Mouse (Mus musculus) ovary, postnatal 14 days (tissue): ENCODE results near the gene C1ra.
A peak's percentile ranks its signal among the peaks of the same experiment; 100 is the strongest.
"Not testable (repeated sequence)": the region's sequence is repeated elsewhere in the genome, so short reads cannot be mapped to it uniquely, and the experiment has no call there.

Source experiments
- DNase-seq: peaks from one replicate; pipeline ENCODE4 v3.0.0; 2022; ENCODE audit warnings: low spot score

Gene C1ra

DNA sequence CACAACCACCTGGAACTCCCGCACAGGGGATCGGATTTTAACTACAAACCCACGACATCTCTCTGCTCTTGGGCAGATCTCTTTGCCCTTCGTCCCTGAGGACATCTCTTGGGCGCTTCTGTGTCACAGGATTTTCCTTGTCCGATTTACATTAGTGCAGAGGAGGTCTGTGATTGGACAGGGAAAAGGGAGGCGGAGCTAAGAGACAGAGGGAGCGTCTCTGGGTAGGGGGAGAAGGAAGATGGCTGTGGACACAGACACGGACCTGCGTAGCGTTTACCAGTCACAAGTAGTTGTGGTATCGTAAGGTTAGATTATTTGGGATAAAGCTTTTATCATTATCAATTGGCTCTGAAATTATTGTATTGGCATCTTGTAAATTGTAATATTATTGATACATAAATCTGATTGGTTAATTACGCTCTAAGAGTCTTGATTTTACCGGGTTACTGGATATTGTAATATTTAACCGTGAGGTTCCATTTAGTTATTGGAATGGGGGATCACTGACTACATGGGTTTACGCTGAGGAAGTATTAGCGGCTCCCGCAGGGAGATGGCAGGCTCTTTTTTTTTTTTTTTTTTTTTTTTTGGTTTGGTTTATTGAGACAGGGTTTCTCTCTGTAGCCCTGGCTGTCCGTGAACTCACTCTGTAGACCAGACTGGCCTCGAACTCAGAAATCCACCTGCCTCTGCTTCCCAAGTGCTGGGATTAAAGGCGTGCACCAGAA, 26.6 kb upstream of the C1ra start:
- DNase-seq, result no peak

- no peak for DNase-seq
Measured at GRCm38 (mm10) chr6:124487509-124487908, 24.7 kb upstream of the C1ra start.

GRCm38 (mm10) chr6:124488952-124489351, 23.3 kb upstream of the C1ra start:
- DNase-seq, result no peak

DNA sequence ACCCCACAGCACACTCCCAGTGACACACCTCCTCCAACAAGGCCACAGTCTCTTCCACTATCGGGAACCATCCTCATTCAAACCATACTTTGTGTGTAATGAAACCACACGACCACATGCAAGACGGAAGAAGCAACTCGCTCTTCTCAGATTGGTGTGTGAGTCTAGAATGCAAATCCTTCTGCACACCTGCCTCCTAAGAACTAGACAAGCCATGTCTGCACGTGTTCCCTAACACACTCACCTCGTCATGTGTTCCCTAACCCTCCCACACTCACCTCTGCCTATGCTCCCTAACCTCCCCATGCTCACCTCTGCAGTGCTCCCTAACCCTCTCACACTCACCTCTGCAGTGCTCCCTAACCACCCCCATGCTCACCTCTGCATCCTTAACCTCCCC, 20.8 kb upstream of the C1ra start:
- DNase-seq, result no peak

GRCm38 (mm10) chr6:124492842-124493561, 19.2 kb upstream of the C1ra start, which contains the start of gene C1rl:
Gene C1rl, plus strand, starts transcription at chr6:124493113.
- peak; percentile 80 for DNase-seq

DNA sequence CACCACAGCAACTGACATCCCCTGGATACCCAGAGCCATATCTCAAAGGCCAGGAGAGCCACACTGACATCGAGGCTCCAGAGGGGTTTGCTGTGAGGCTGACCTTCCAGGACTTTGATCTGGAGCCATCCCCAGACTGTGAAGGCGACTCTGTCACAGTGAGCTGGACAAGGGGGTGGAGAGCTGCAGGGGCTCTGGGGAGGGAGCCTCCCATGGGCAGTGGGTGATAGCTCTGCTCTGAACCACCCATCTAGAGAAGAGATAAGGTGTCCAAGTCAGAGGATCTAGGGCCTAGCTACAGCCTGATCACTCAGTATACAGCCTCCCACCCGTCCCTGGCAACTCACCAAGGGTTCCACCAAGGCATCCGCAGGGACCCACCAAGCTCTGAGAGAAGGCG, 18.3 kb upstream of the C1ra start:
- no peak for DNase-seq

DNA sequence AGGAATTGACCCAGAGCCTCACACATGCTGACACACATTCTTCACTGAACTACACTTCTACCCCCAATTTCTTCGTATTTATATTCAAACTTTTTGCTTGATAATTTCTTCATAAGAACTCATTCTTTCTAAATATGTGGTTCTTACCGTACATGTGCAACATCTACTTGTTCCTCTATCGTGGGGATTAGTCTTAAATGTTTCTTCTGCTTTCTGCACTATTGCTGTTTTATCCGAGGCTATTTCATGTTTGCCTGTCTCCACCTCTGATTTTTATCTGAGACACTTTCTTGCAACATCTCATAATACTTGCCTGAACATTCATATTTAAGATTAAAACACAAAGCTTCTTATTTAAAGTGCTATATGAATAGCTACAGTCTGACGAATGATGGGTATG, 16.2 kb upstream of the C1ra start:
- DNase-seq, result no peak

GRCm38 (mm10) chr6:124499914-124500566, 12.2 kb upstream of the C1ra start:
- DNase-seq, result no peak

DNA sequence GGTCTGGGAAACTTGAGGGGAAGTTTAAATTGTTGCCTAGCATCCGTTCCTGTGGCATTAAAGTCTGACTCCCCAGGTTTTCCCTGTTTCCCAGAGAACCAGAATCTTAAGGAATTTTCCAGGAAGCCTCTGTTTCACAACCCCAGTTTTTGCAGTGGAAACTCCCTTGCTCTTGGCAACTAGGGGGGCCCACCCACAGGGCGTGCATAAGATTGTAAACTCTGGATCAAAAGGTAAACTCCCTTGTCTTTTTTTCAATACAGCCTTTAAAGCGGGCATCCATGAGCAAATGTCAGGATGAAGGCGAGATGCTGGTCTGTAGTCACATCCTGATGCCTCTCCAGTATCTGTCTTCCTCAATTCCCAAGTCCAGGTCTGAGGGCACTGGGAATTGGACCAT, 10.7 kb upstream of the C1ra start:
- DNase-seq, result no peak

GRCm38 (mm10) chr6:124502021-124502420, 10.2 kb upstream of the C1ra start:
- DNase-seq, result no peak

DNA sequence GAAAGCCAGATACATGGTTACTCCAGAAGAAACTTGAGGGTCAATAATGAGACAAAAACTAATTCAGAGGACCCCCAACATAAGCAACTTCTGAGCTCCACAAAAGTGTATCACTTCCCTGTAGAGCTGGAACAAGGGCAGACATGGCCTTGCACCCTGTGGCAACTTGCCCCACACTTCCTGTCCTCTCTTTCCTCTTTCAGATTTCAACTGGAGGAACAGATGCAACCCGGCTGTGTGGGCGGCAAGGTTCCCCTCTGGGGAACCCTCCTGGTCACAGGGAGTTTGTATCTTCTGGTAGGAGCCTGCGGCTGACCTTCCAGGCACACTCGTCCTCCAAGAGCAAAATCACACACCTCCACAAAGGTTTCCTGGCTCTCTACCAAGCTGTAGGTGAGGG, 7.2 kb upstream of the C1ra start:
- no peak for DNase-seq

GRCm38 (mm10) chr6:124506991-124507390, 5.2 kb upstream of the C1ra start:
- no peak for DNase-seq

DNA sequence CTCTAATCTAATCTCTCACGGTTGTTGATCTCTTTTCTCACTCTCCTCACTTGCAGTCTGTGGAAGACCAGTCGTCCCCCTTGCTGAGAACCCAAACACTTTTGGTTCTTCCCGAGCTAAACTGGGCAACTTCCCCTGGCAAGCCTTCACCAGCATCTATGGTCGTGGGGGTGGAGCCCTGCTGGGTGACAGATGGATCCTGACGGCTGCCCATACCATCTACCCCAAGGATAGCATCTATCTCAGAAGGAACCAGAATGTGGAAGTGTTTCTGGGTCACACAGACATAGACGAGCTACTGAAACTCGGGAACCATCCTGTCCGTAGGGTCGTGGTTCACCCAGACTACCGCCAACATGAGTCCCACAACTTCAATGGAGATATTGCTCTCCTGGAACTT, 3.9 kb upstream of the C1ra start:
- DNase-seq, result no peak

GRCm38 (mm10) chr6:124509192-124509591, 3.0 kb upstream of the C1ra start:
- DNase-seq, result not testable (repeated sequence)

DNA sequence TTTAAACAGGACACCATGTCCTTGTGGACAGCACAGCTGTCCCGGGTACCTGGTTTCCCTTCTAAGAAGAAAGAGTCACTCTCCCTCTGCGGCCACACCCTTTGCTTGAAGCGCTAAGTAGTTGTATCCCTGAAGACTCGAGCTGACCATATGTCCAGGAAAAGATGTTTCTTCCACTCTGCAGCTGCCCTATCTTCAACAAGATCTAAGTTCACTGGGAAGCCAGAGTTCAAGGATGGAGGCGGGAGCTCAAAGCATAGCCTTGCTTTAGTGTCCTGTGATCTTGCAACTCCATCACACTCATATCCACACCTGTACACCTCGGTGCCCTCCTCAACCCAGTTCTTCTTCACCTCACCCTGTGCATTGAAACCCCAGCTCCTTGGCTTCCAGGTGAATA, 269 bp upstream of the C1ra start:
- no peak for DNase-seq

- not testable (repeated sequence) for DNase-seq
Measured at GRCm38 (mm10) chr6:124517733-124518132, 5.5 kb downstream of the C1ra start.

DNA sequence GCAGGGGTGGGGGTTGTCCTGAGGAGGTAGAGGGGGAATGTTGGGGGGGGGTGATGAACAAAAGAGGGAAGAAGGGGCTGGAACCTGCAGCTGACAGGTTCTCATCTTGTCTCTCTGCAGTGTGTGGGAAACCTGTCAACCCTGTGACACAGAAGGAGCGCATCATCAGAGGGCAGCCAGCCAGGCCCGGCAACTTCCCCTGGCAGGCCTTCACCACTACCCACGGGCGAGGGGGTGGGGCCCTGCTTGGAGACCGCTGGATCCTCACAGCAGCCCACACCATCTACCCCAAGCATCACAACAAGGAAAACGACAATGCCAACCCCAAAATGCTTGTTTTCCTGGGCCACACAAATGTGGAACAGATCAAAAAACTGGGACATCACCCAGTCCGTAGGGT, 9.9 kb downstream of the C1ra start:
- DNase-seq, result not testable (repeated sequence)

DNA sequence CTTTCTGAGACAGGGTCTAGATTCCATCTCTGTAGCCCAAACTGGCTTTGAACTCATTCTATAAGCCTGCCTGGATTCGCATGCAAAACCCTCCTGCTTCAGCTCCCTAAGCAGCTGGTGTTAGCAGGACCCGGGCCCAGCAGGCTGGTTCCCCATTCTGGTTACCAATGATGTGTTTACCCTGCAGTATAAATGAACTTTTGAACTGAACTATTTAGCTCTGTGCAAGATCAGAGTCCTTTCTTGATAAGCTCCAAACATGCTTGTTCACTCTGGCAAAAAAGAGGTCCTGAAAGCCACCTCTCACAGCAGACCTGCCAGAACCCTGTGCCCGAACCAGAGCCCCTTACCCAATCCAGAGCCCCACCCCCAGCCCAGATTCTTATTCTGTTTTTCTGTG, 15.7 kb downstream of the C1ra start:
- DNase-seq, result no peak

DNA sequence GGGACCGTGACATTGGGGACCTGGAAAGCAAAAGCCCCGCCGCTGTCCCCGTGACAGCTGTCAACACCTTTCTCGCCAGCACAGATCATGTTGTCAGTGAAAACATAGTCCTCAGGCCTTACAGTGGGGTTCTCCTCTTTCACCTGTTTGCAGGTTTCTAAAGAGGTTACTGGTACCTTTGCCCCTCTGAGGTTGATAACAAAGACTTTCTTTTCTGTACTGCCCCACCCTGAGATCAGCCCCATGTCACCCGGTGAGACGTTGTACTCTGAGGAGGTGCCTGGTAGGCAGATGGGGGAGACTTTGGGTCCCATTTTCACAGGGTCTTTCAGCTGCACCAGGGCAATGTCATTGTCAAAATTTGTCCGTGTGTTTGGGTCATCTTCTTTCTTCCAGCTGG, 18.9 kb downstream of the C1ra start:
- DNase-seq, result no peak

GRCm38 (mm10) chr6:124536125-124536829, 24.1 kb downstream of the C1ra start:
- not testable (repeated sequence) for DNase-seq

DNA sequence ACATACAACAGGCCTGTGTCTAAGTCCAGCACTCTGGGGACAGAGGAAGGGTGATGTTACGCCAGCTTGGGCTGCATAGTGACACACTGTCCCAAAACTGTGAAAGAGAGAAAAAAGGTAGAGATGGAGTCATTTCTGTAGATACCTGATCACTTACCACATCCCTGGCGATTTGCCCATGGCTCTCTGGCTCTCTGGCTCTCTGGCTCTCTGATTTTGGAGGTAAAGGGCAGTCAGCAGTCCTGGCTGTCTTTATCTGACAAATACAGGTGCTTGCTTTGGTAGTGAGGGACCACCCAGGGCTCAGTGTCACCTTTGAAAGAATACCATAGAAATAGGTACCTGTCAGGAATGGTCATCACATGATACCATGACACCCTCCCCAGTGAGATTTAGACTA, 29.0 kb downstream of the C1ra start:
- not testable (repeated sequence) for DNase-seq

GRCm38 (mm10) chr6:124542284-124542683, 30.1 kb downstream of the C1ra start, which contains the start of gene C1s1:
Gene C1s1, minus strand, starts transcription at chr6:124542359.
- peak; percentile 69 for DNase-seq
